Mouse (Mus musculus) liver, embryonic 16.5 days (tissue): ENCODE measurements around the gene Vars. TPM values are rescaled to one million over a fixed set of nuclear protein-coding genes. Genes with fewer than 3 reads are reported as not detected.
"Not testable (repeated sequence)": the region's sequence is repeated elsewhere in the genome, so short reads cannot be mapped to it uniquely, and the experiment has no call there.

Experiments
- ATAC-seq: fragments of 200-750 bp; cut with Nextera tagmentation; 2 replicates; pipeline ENCODE4 v1.8.0; 2017; ENCODE audit warnings: low read depth, mild to moderate bottlenecking, moderate number of reproducible peaks, moderate library complexity
- H3K27ac ChIP-seq: fragments of 300-500 bp; sonication (generic); 2 replicates; pipeline ENCODE4 v1.5.1; 2014; ENCODE audit warnings: mild to moderate bottlenecking, low read length
- H3K27me3 ChIP-seq: fragments of 300-500 bp; sonication (generic); 2 replicates; pipeline ENCODE4 v1.6.1; 2014; ENCODE audit warnings: low read depth, low read length, mixed read lengths; ENCODE audit not compliant: control insufficient read depth, insufficient read depth
- H3K36me3 ChIP-seq: fragments of 300-500 bp; sonication (generic); 2 replicates; pipeline ENCODE4 v1.6.1; 2014; ENCODE audit warnings: mild to moderate bottlenecking; ENCODE audit not compliant: control insufficient read depth, insufficient read depth
- H3K4me1 ChIP-seq: fragments of 300-500 bp; sonication (generic); 2 replicates; pipeline ENCODE4 v1.6.1; 2014; ENCODE audit warnings: low read depth, low read length, mixed read lengths; ENCODE audit not compliant: control insufficient read depth
- H3K4me2 ChIP-seq: fragments of 300-500 bp; sonication (generic); 2 replicates; pipeline ENCODE4 v1.6.1; 2014; ENCODE audit warnings: low read depth, low read length, mixed read lengths
- H3K4me3 ChIP-seq: fragments of 300-500 bp; sonication (generic); 2 replicates; pipeline ENCODE4 v1.5.1; 2014; ENCODE audit warnings: low read depth, mild to moderate bottlenecking, low read length
- H3K9ac ChIP-seq: fragments of 300-500 bp; sonication (generic); 2 replicates; pipeline ENCODE4 v1.6.1; 2014; ENCODE audit warnings: low read depth, low read length
- H3K9me3 ChIP-seq: fragments of 300-500 bp; sonication (generic); replicated peaks from 2 replicates; pipeline ENCODE4 v1.6.1; 2016; ENCODE audit warnings: low read length; ENCODE audit not compliant: control insufficient read depth
- WGBS: fragments of 180-500 bp; shearing (Covaris S2); extraction: QIAGEN DNeasy Blood & Tissue Kit; methylation state at CpG from one replicate; pipeline ENCODE4 v1.1.7; 2014; ENCODE audit not compliant: insufficient replicate concordance; 5-methylcytosine and 5-hydroxymethylcytosine counted together
- polyA plus RNA-seq: library from polyadenylated mRNA; unstranded; fragments of >200 nt; fragmentation: Nextera tagmentation; extraction: Ambion mirVana; gene quantifications from 2 replicates; pipeline ENCODE4 v1.2.1, GENCODE M21; 2015

The Vars gene
- polyA plus RNA-seq, 1 experiment from 2014 or later, result 90.1 TPM

DNA sequence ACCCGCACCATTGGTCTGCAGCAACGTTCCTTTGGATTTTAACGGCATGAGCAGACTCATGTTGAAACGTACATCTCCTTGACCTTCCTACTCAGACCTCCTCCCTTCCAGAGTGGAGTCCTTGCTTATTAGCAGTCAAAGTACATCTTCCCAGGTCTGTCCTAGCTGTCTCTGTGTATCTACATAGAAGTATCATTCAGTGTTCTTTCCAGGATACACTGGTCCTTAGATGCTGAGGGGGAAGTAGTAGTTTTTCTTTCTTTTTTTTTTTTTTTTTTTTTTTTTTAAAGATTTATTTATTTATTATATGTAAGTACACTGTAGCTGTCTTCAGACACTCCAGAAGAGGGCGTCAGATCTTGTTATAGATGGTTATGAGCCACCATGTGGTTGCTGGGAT lies 5.1 kb downstream of the Vars start:
- H3K27me3 ChIP-seq, H3K9ac ChIP-seq, H3K4me3 ChIP-seq, ATAC-seq, H3K27ac ChIP-seq, H3K9me3 ChIP-seq, H3K4me2 ChIP-seq: not testable (repeated sequence)
- WGBS, result 88% methylated on average over 4 of the region's 5 CpGs
- Histone ChIP-seq H3K36me3 (peaks cover 45% of the 10 kb centered on the region), H3K4me1 (peaks cover 21% of the 10 kb centered on the region)

DNA sequence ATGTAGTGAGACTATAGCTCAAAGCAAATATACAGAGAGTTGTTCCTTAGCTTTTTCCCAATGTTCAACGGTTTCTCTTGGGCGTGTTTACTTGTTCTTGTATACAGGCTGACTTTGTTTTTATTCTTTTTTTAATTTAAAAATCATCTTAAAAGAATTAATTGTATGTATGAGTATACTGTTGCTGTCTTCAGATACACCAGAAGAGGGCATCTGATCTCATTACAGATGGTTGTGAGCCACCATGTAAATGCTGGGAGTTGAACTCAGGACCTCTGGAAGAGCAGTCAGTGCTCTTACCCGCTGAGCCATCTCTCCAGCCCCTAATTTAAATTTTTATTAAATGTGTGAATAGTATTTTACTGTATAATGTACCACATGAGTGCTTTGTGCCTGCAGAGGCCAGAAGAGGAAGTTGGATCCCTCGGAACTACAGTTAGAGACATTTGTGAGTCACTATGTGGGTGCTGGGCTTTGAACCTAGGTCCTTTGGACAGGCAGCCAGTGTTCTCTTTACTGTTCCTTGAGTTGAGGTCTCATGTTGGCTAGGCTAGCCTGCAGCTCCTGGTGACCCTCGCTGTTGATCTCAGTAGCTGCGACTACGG lies 6.7 kb downstream of the Vars start:
- Histone ChIP-seq H3K27me3 (no peaks in the 10 kb centered on the region), H3K27ac (no peak overlapping the region), H3K9ac (no peak overlapping the region), H3K4me1 (peaks cover 19% of the 10 kb centered on the region), H3K4me3 (no peak overlapping the region), H3K36me3 (peaks cover 61% of the 10 kb centered on the region), H3K4me2 (no peak overlapping the region), H3K9me3 (no peaks in the 10 kb centered on the region)
- no peak for ATAC-seq
- WGBS, result 79% methylated on average over 7 of the region's 7 CpGs

DNA sequence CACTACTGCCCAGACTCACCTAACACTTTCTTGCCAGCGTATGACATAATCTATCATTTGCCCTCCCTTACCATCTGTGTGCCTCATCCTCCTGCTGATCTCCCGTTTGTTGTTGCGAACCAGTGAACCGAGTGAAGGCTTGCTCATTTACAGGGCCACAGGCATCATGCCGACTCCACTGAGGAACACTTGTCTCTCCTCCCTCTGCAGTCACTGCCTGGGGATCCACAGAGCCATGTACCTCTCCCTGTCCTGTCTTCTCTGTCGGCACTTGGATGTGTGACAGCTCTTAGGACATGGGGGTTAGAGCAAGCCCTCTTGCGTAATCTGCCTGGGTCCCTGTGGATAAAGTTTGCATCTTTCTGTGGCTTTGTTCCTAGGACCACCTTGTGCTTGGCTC lies 8.8 kb downstream of the Vars start:
- Histone ChIP-seq H3K9me3 (no peaks in the 10 kb centered on the region), H3K27ac (no peak overlapping the region), H3K9ac (no peak overlapping the region), H3K4me2 (no peak overlapping the region), H3K27me3 (no peaks in the 10 kb centered on the region), H3K4me3 (no peak overlapping the region), H3K4me1 (no peaks in the 10 kb centered on the region; the same call in 1 of the 2 replicates), H3K36me3 (peaks cover 77% of the 10 kb centered on the region)
- WGBS, result 82% methylated on average over 7 of the region's 7 CpGs
- ATAC-seq, result no peak

DNA sequence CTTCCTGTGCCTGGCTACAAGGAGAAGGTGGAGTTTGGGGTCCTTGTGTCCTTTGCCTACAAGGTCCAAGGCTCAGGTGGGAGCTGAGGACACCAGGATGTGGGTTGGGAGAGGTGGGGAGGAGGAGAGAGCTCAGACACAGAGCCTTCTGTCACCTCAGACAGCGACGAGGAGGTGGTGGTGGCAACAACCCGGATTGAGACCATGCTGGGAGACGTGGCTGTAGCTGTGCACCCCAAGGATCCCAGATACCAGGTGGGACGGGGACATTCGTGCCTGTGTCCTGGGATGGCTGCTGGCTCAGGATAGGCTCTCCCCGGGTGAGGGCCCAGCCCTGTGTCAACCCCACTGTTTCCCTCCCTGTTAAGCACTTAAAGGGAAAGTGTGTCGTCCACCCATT lies 10.7 kb downstream of the Vars start:
- no peak overlapping the region for H3K4me3 ChIP-seq
- no peak for ATAC-seq
- H3K4me2 ChIP-seq, result no peak overlapping the region
- H3K36me3 ChIP-seq, result peaks cover 80% of the 10 kb centered on the region
- H3K27ac ChIP-seq, result no peak overlapping the region
- no peak overlapping the region for H3K9ac ChIP-seq
- H3K27me3 ChIP-seq, result no peaks in the 10 kb centered on the region
- WGBS, result 82% methylated on average over 8 of the region's 8 CpGs
- no peaks in the 10 kb centered on the region for H3K9me3 ChIP-seq
- peaks cover 3% of the 10 kb centered on the region for H3K4me1 ChIP-seq

DNA sequence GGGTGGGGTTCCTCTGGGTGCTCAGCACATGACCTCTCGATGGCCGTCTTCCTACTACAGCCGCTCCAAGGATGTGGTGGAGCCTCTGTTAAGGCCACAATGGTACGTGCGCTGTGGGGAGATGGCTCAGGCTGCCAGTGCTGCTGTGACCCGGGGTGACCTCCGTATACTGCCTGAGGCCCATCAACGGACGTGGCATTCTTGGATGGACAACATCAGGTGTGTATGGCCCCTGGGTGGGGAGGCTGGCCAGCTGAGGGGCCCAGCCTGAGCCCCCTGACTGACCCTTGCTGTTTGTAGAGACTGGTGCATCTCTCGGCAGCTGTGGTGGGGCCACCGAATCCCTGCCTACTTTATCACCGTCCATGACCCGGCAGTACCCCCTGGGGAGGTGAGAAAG lies 11.6 kb downstream of the Vars start:
- WGBS, result 81% methylated on average over 13 of the region's 13 CpGs
- Histone ChIP-seq H3K27ac (no peak overlapping the region), H3K9me3 (no peaks in the 10 kb centered on the region), H3K9ac (no peak overlapping the region), H3K4me2 (no peak overlapping the region), H3K36me3 (peaks cover 75% of the 10 kb centered on the region), H3K4me1 (peaks cover 4% of the 10 kb centered on the region), H3K27me3 (no peaks in the 10 kb centered on the region), H3K4me3 (no peak overlapping the region)
- no peak for ATAC-seq

DNA sequence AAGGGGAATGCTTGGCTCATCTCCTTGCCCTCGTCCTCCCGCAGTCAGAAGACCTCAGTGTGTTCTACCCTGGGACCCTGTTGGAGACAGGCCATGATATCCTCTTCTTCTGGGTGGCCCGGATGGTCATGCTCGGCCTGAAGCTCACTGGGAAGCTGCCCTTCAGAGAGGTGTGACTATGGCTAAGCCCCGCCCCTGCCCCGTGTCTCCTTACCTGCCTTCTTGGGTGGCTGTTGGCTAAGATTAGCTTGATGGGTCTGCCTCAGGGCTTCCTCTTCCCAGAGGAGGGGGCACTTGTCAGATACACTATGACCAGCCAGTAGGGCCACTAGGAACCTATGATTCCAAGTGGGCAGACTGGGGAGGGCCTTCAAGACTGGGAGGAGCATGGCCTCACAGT lies 12.4 kb downstream of the Vars start:
- Histone ChIP-seq H3K27me3 (no peaks in the 10 kb centered on the region), H3K4me1 (peaks cover 4% of the 10 kb centered on the region), H3K4me3 (no peak overlapping the region), H3K4me2 (no peak overlapping the region), H3K36me3 (peaks cover 68% of the 10 kb centered on the region), H3K27ac (no peak overlapping the region), H3K9ac (no peak overlapping the region), H3K9me3 (no peaks in the 10 kb centered on the region)
- 71% methylated on average over 6 of the region's 6 CpGs for WGBS
- ATAC-seq, result no peak

DNA sequence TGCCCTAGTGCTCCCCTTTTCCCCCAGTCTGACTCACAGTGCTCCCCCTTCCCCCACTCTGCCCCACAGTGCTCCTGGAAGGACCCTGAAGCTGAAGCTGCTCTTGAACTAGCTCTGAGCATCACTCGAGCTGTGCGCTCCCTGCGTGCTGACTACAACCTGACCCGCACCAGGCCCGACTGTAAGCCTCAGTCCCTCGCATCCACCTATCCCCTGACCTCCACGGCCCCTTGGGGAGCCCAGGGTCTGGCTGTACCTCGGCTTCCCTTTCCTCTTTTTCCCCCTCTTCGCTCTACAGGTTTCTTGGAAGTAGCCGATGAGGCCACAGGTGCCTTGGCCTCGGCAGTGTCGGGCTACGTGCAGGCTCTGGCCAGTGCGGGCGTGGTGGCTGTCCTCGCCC lies 14.5 kb downstream of the Vars start:
- Histone ChIP-seq H3K4me2 (no peak overlapping the region), H3K36me3 (peaks cover 59% of the 10 kb centered on the region), H3K27ac (no peak overlapping the region), H3K9me3 (no peaks in the 10 kb centered on the region), H3K4me1 (peaks cover 4% of the 10 kb centered on the region), H3K4me3 (no peak overlapping the region), H3K27me3 (no peaks in the 10 kb centered on the region), H3K9ac (no peak overlapping the region)
- ATAC-seq, result no peak
- WGBS, result 88% methylated on average over 16 of the region's 16 CpGs

DNA sequence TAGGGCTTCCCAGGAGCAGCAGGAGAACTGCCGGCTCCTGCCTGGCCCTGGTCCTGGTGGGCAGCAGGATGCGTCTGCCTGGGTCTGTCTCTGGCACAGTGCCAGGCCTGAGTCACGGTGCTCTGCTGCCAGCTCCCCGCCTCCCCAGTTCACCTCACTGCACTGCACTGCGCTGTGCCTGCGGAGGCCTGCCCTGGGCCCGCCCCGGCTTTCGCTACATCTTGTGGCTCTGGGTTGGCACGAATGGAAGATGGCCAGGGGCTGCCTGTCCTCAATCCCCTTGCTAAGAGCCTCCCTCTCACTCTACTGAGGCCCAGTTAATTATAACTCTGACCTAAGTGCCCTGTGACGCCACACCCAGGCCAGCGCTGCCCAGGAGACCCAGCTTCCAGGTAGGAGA lies 15.6 kb downstream of the Vars start, which contains the start of gene Vwa7:
Gene Vwa7 (plus strand): TSS at position 204 of the 400 bp plus-strand sequence.
- Histone ChIP-seq H3K9ac (no peak within 1 kb of the TSS), H3K27me3 (no peaks in the 10 kb centered on the region), H3K4me3 (no peak within 1 kb of the TSS), H3K36me3 (peaks cover 48% of the 10 kb centered on the region), H3K4me1 (peaks cover 10% of the 10 kb centered on the region), H3K9me3 (no peaks in the 10 kb centered on the region), H3K4me2 (no peak within 1 kb of the TSS), H3K27ac (no peak within 1 kb of the TSS)
- no peak for ATAC-seq
- WGBS, result 82% methylated on average over 12 of the region's 12 CpGs

DNA sequence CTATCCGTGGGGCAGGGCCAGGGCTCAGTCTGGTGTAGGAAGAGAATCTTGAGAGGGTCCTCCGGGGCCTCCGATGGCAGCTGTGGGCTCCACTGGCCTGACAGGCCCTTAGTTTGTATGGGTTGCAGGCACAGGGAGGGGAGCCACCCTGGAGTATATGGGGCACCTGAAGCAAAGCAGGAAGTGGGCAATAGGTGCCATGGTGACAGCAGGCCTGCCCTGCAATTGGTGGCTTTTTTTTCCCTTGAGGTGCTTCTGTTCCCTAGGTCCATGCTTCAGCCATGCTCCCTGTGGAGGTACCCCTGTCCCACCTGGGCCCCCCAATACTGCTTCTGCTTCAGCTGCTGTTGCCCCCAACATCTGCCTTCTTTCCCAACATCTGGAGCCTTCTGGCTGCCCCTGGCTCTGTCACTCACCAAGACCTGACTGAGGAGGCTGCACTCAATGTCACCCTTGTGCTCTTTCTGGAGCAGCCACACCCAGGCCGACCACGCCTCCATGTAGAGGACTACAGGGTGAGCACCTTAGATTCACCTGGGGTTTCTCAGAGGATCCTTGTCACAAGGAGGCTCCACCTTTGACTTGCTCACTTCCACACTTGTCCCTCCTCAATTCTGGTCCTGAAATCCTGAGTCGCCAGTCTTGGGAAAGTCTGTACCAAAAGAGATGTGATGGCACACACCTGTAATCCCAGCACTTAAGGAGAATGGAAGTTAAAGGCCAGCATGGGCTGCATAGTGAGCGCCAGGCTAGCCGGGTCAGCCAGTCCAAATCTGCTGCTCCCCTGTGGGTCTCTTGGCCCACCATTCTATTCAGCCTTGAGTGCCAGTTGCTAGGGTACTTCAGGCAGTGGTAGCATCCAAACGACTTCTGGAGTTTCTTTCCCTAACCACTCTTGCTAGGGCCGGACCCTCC lies 16.3 kb downstream of the Vars start:
- no peak overlapping the region for H3K4me3 ChIP-seq
- no peak overlapping the region for H3K27ac ChIP-seq
- peaks cover 42% of the 10 kb centered on the region for H3K36me3 ChIP-seq
- no peak overlapping the region for H3K9ac ChIP-seq
- H3K4me1 ChIP-seq, result peaks cover 17% of the 10 kb centered on the region
- 73% methylated on average over 10 of the region's 10 CpGs for WGBS
- ATAC-seq, result no peak
- no peaks in the 10 kb centered on the region for H3K9me3 ChIP-seq
- no peaks in the 10 kb centered on the region for H3K27me3 ChIP-seq
- no peak overlapping the region for H3K4me2 ChIP-seq
